Mouse (Mus musculus) heart, postnatal 36 days (tissue): ENCODE data around the gene Smarcc2. TPM values are rescaled to one million over a fixed set of nuclear protein-coding genes. Genes with fewer than 3 reads are reported as not detected.

Experiments
- DNase-seq, 2 experiments: peaks; one replicate each; pipeline ENCODE4 v3.0.0; 2021 to 2022
- intact Hi-C: fragments of 180-260 bp; cut with DNase I; formaldehyde crosslinking; loops from one replicate; pipeline ENCODE4 v1.15.1; 2025
- total RNA-seq, 2 experiments: library from RNA; stranded (reverse); gene quantifications; 2 replicates each; pipeline ENCODE4 v1.2.3; 2021

Smarcc2 gene
- total RNA-seq, 2 experiments from 2014 or later = 79.8 to 82.7 TPM

GRCm38 (mm10) chr10:128505974-128506373 is 46.9 kb downstream of the Smarcc2 start:
- no peak for DNase-seq
- intact Hi-C loops = no loop called here

GRCm38 (mm10) chr10:128508260-128508659 is 49.2 kb downstream of the Smarcc2 start:
- intact Hi-C loops = no loop called here
- no peak for DNase-seq

- intact Hi-C loops = no loop called here
- no peak for DNase-seq
These were observed 50.2 kb downstream of the Smarcc2 start for GRCm38 (mm10) chr10:128509203-128509602.

- no peak for DNase-seq
- intact Hi-C loops = no loop called here
These were observed 50.8 kb downstream of the Smarcc2 start for GRCm38 (mm10) chr10:128509831-128510230.

- DNase-seq = no peak
- intact Hi-C loops = no loop called here
These were observed 51.3 kb downstream of the Smarcc2 start for GRCm38 (mm10) chr10:128510301-128510700.

- intact Hi-C loops = no loop called here
- DNase-seq = no peak
These were observed 52.1 kb downstream of the Smarcc2 start for GRCm38 (mm10) chr10:128511189-128511588.

- intact Hi-C loops = no loop called here
- no peak for DNase-seq
These were observed 52.7 kb downstream of the Smarcc2 start for GRCm38 (mm10) chr10:128511761-128512160.

- DNase-seq = no peak
These were observed 56.0 kb downstream of the Smarcc2 start for GRCm38 (mm10) chr10:128515044-128515443.

GRCm38 (mm10) chr10:128516029-128516428 is 57.0 kb downstream of the Smarcc2 start:
- no peak for DNase-seq
- intact Hi-C loops = no loop called here

More at GRCm38 (mm10) chr10:128515044-128515443, 56.0 kb downstream of the Smarcc2 start:
- intact Hi-C loops = no loop called here

- intact Hi-C loops = no loop called here
- no peak for DNase-seq
These were observed 57.6 kb downstream of the Smarcc2 start for GRCm38 (mm10) chr10:128516677-128517076.

DNA sequence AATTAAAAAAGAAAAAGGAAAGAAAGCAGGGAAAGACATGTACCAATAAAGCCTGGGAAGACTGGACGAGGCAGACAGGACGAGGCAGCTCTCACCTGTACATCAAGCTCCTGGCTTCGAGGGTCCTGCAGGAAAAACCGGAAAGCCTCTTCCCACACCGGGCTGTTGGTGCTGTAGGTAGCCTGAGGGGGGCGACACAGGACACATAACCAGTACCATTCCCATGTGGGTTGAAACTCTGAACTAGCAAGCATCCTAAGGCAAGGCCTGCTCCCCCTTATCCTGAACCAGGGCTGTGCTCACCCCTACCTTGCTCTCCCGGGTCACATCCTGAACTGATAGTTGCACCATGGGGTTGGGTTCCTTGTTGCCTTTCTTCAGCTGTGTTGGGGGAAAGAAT is 59.8 kb downstream of the Smarcc2 start:
- DNase-seq = peak; percentile 58 to 59
- intact Hi-C loops = loop anchor here (1.0 kb wide), 1 partner anchor 17 kb away; no protein-coding TSS in a partner anchor

DNA sequence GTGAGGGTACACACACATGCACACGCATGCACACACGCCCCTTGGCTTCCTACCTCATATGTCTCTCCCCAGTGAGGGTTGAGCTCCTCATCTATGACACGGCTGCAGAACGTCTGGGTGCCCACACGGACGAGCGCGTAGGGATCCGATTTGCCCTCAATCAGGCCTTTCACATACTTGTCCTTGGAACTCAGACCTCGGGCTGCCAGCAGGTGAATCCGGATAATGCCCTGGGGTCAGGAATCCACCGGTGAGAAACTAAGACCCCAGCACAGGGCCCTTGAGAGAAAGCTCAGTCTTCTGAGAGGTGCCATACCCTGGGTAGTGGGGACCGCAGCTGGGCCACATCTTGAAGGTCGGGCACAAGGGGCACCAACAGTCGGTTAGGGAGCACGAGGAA is 61.5 kb downstream of the Smarcc2 start:
- intact Hi-C loops = no loop called here
- no peak for DNase-seq

DNA sequence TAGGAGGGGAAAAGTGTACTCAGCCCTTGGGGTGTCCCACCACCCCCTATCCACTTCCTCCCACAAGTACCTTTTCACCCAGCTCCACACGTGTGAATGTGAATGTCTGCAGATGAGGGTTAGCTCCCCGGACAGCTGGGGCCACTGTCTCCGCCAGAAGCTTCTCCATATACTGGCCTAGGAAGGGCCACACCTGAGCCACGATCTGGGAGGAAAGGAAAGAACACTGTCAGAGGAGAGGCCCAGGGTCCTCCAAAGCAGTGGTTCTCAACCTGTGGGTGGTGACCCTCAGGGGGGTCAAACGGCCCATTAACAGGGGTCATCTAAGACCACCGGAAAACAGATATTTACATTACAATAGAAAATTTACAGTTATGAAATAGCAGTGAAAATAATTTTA is 63.3 kb downstream of the Smarcc2 start:
- intact Hi-C loops = no loop called here
- no peak for DNase-seq

DNA sequence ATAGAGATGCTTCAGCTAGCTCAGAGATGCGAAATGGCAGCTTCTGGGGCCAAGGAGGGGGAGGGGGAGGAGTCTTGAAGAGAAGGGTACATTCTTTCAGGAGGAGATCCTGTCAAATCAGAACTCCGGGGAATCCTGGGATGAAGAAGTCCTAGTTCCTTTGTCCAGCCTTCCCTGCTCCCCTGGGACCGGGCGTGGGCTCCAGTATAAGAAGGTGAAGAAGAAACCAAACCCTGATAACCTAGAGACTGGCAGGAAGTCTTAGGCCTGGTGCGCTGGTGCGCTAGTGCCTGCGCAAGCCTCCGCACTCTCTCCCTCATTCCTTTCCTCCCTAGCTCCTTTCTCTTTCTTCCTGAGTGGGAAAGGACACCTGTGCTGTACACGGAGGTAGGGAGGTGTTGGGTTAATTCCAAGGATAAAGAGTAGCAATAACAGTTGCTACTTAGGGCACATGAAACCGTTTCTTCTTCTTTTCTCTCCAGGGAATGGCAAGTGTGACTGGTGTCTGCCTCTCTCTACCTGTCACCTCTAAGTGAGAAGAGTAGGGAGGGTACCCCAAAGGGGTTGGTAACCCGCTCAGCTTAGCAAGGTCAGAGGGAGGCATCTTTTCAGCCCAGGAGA is 65.2 kb downstream of the Smarcc2 start:
- intact Hi-C loops = loop anchor here (2.0 kb wide), 1 partner anchor 21 kb away; no protein-coding TSS in a partner anchor
- no peak for DNase-seq

GRCm38 (mm10) chr10:128524732-128525662 is 65.9 kb downstream of the Smarcc2 start:
- intact Hi-C loops = loop anchor here (2.0 to 5.0 kb wide), 2 partner anchors 22 to 33 kb away; partner anchors contain the start of gene Myl6
- peak; percentile 61 to 64 for DNase-seq

GRCm38 (mm10) chr10:128525671-128526308 is 66.7 kb downstream of the Smarcc2 start, which contains the start of gene Esyt1:
Gene Esyt1, minus strand, starts transcription at chr10:128525871.
- peak; percentile 87 to 91 for DNase-seq
- intact Hi-C loops = loop anchor here (2.0 to 5.0 kb wide), 2 partner anchors 23 to 33 kb away; partner anchors contain the start of gene Myl6

DNA sequence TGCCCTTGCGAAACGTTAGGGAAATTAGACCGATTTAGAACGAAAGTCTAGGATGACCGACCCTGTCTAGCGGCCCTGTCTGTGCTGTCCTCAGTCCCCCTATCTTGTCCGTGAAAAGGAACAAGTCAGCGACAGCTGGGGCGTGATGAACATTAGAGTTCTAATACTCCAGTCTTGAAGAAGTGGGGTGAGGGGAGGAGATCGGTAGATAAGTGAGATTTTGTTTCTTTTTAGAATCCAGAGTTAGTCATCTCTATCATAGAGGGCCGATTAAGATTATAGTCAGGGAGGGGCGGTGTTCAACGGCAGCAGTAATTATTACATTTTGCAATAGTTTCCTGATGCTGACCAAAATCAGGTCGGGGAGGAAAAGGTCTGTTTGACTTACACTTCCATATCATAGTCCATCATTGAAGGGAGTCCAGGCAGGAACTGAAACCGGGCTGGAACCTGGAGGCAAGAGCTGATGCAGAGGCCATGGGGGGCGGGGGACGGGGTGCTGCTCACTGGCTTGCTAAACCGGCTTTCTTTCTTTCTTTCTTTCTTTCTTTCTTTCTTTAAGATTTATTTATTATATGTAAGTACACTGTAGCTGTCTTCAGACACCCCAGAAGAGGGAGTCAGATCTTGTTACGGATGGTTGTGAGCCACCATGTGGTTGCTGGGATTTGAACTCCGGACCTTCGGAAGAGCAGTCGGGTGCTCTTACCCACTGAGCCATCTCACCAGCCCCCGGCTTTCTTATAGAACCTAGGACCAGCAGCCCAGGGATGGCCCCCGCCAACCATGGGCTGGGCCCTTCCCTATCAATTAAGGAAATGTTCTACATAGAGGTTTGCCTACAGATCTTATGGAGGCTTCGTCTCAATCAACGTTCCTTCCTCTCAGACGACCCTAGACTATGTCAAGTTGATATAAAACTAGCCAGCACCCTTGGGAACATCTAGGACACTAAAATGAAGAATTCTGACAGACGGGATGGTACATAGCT is 67.6 kb downstream of the Smarcc2 start:
- intact Hi-C loops = loop anchor here (5.0 kb wide), 1 partner anchor 34 kb away; the partner anchor contains the start of gene Myl6
- DNase-seq = no peak

- intact Hi-C loops = no loop called here
- no peak for DNase-seq
These were observed 76.2 kb downstream of the Smarcc2 start for GRCm38 (mm10) chr10:128535206-128535605.

- DNase-seq = no peak
- intact Hi-C loops = loop anchor here (1.0 to 2.0 kb wide), 3 partner anchors 16 to 76 kb away; partner anchors contain the start of gene Smarcc2
These were observed 76.7 kb downstream of the Smarcc2 start for GRCm38 (mm10) chr10:128535624-128536265.
